Mouse (Mus musculus) frontal cortex, postnatal 25 days (tissue): ENCODE measurements around the gene Dcun1d1.

Experiments used
- DNase-seq, 2 experiments: peaks; one replicate each; pipeline ENCODE4 v3.0.0; 2022; ENCODE audit warnings: low spot score in 2 of 2

Gene Dcun1d1

GRCm38 (mm10) chr3:35937345-35937744 lies at the start of gene Dcun1d1:
Gene Dcun1d1, minus strand, starts transcription at chr3:35937445.
- DNase-seq, result no peak

GRCm38 (mm10) chr3:35986266-35986665 lies 49.0 kb upstream of the Dcun1d1 start:
- DNase-seq, result no peak

GRCm38 (mm10) chr3:35973551-35973950 lies 36.3 kb upstream of the Dcun1d1 start:
- DNase-seq, result no peak

GRCm38 (mm10) chr3:35972985-35973384 lies 35.7 kb upstream of the Dcun1d1 start:
- no peak for DNase-seq

GRCm38 (mm10) chr3:35971149-35971548 lies 33.9 kb upstream of the Dcun1d1 start:
- DNase-seq, result no peak

- DNase-seq, result no peak
These were observed 33.2 kb upstream of the Dcun1d1 start for GRCm38 (mm10) chr3:35970441-35970840.

- no peak for DNase-seq
These were observed 30.2 kb upstream of the Dcun1d1 start for GRCm38 (mm10) chr3:35967366-35967921.

- no peak for DNase-seq
These were observed 29.2 kb upstream of the Dcun1d1 start for GRCm38 (mm10) chr3:35966493-35966892.

GRCm38 (mm10) chr3:35964928-35965327 lies 27.7 kb upstream of the Dcun1d1 start:
- no peak for DNase-seq

GRCm38 (mm10) chr3:35963921-35964320 lies 26.7 kb upstream of the Dcun1d1 start:
- DNase-seq, result no peak

GRCm38 (mm10) chr3:35963401-35963800 lies 26.2 kb upstream of the Dcun1d1 start:
- DNase-seq, result no peak

GRCm38 (mm10) chr3:35962967-35963366 lies 25.7 kb upstream of the Dcun1d1 start:
- DNase-seq, result no peak

- no peak for DNase-seq
These were observed 20.0 kb upstream of the Dcun1d1 start for GRCm38 (mm10) chr3:35957230-35957629.

- no peak for DNase-seq
These were observed 17.8 kb upstream of the Dcun1d1 start for GRCm38 (mm10) chr3:35954901-35955575.

- no peak for DNase-seq
These were observed 16.6 kb upstream of the Dcun1d1 start for GRCm38 (mm10) chr3:35953816-35954215.

- no peak for DNase-seq
These were observed 15.9 kb upstream of the Dcun1d1 start for GRCm38 (mm10) chr3:35953184-35953583.

- DNase-seq, result no peak
These were observed 11.0 kb upstream of the Dcun1d1 start for GRCm38 (mm10) chr3:35948197-35948596.

GRCm38 (mm10) chr3:35940520-35941135 lies 3.4 kb upstream of the Dcun1d1 start:
- DNase-seq, result no peak

- DNase-seq, result no peak
These were observed 2.8 kb upstream of the Dcun1d1 start for GRCm38 (mm10) chr3:35940047-35940446.

GRCm38 (mm10) chr3:35933405-35933777 lies 3.9 kb downstream of the Dcun1d1 start:
- DNase-seq, result no peak

- peak; percentile 51 to 59 for DNase-seq
These were observed 4.4 kb downstream of the Dcun1d1 start for GRCm38 (mm10) chr3:35932735-35933404.

- peak; percentile 17 to 18 for DNase-seq
These were observed 5.1 kb downstream of the Dcun1d1 start for GRCm38 (mm10) chr3:35931896-35932727.
